Mouse (Mus musculus) lung, adult 2 months (tissue): ENCODE measurements around the gene Kifc5b.

Source experiments
- CTCF ChIP-seq: fragments of 200-500 bp; IDR thresholded peaks from 2 replicates; pipeline ENCODE4 v1.5.1; 2011; ENCODE audit warnings: mild to moderate bottlenecking, low read length, control low read depth; ENCODE audit not compliant: insufficient read depth
- POLR2A ChIP-seq: fragments of 200-500 bp; IDR thresholded peaks from 2 replicates; pipeline ENCODE4 v1.6.1; 2011; ENCODE audit warnings: low read depth, mild to moderate bottlenecking, control low read depth, low read length, borderline replicate concordance; ENCODE audit errors: extremely low read depth

GRCm38 (mm10) chr17:26894342-26894741, 22.5 kb upstream of the Kifc5b start:
- TF ChIP-seq CTCF (no peak), POLR2A (no peak)
